Mouse (Mus musculus) mammary gland, adult 2 months (tissue): ENCODE data around the gene Olfr1291-ps1. TPM values are rescaled to one million over a fixed set of nuclear protein-coding genes. Genes with fewer than 3 reads are reported as not detected.

Experiments used
- polyA plus RNA-seq: library from polyadenylated mRNA; depleted of rRNA; stranded (reverse); fragments of >200 nt; gene quantifications from 2 replicates; pipeline ENCODE4 v1.2.3, GENCODE M21; 2012; ENCODE audit warnings: low replicate concordance; rRNA removed

Gene Olfr1291-ps1
- polyA plus RNA-seq: not detected in 2 replicates

DNA sequence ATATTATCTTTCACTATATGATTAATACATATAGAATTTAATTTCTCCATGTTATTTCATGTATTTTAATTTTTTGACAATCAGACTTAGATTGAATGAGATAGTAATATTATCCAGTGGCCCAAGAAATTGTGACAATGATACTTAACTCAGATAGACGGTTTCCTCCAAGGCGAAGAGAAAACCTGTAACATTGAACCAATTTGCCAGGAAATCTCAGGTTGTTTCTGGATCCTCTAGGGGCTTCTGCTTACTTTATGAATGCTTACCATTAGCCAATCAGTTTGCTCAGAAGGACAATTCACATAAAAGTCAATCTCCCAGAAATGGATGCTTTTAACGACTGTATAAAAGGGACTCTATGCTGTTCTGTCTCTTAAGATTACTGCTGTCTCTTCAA, at the start of gene Olfr1291-ps1:
Olfr1291-ps1 (plus strand) TSS at position 301 of the 400 bp plus-strand sequence.

DNA sequence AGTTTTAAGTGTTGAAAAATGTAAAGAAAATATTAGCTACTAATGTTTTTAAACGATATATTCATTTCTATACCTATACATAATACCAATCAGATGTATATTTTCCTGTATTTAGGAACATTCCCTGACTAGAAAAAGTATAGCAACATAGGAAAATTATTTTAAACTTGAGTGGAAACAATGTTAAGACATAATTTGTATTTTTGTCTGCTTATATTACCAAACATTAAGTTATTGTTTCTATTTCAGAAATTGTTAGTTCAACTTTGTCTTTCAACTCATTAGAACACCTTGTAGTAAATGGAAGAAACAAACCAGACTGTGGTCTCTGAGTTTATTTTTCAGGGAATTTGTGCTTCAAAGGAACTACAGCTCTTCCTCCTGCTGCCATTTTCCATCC, 48.1 kb upstream of the Olfr1291-ps1 start, which contains the start of gene Olfr1287:
Olfr1287 (plus strand) TSS at position 301 of the 400 bp plus-strand sequence.

DNA sequence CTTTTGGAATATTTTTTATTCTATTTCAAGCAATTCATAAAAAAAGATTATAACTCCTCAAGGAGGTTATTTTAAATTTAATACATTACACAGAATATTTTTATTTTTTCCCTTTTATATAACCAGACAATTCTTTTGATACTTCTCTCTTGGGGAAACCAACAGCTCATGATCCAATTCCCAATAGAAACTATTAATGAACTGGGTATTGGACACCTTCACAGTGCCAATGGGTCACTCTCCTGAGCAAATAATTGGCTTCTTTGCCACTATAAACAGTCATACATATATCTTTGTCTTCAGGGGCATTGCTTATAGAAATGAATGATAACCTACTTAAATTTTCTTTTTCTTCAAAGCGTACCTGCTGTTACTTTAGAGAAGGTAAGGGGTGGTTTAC, 23.2 kb upstream of the Olfr1291-ps1 start, which contains the start of gene Olfr1288:
Olfr1288 (plus strand) TSS at position 301 of the 400 bp plus-strand sequence.

DNA sequence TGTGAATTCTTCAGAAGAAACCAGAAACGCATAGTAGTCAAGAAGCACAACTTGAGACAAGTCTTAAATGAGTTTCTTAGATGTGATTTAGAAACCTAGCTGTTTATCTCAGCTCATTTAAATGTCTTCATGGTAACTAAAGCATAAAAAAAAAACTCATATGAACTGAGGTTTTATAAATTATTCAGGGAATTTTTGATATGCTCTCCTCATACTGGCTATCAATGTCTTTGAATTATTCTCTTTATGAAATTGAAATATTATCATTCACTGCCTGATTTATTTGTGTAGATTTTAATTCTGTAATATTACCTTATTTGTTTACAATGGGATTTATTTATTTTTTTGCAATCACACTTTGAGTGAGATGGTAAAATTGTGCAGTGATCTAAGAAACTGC, 16.5 kb upstream of the Olfr1291-ps1 start, which contains the start of gene Olfr1289:
Olfr1289 (plus strand) TSS at position 301 of the 400 bp plus-strand sequence.

DNA sequence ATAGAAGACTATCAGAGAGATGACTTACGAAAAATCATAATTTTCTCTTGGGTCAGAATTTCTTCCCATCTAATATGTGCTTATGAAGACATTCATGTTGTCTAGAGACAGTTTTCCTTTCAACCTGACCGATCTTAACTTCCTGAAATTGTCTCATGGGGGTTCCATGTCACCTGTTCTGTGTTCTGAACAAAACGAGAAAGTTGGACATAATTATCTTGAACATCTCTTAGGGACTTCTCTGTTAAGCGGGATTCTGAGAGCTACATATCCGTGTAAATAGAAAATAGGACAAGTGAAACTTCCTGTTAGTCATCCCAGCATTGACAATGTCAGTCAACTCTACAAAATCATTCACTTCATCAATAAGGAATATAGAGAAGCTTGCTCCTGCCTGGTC, 3.3 kb upstream of the Olfr1291-ps1 start, which contains the start of gene Olfr1290:
Olfr1290 (minus strand) TSS at position 101 of the 400 bp plus-strand sequence.

DNA sequence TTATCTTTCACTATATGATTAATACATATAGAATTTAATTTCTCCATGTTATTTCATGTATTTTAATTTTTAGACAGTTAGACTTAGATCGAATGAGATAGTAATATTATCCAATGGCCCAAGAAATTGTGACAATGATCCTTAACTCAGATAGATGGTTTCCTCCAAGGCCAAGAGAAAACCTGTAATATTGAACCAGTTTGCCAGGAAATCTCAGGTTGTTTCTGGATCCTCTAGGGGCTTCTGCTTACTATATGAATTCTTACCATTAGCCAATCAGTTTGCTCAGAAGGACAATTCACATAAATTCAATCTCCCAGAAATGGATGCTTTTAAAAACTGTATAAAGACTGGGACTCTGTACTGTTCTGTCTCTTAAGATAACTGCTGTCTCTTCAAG, 27.9 kb downstream of the Olfr1291-ps1 start, which contains the start of gene Olfr1293-ps:
Olfr1293-ps (plus strand) TSS at position 301 of the 400 bp plus-strand sequence.

DNA sequence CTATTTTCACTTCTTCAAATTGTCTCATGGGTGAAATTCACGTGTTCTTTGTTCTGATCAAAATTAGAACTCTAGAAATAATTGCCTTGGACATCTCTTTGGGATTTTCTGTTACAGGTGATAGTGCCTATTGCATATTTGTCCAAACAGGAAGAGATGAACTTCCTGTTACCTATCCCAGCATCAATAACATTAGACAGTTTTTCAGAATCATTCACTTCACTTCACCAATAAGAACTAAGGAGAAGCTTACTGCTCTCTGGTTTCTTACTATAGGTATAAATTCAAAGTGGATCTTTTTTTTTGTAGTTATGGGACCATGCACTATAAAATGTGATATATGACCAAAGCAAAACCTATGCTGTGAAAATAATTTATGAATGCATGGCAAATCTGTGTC, 43.2 kb downstream of the Olfr1291-ps1 start, which contains the start of gene Olfr1294:
Olfr1294 (minus strand) TSS at position 101 of the 400 bp plus-strand sequence.

Other genes starting within 250 kb of the Olfr1291-ps1 start
- gene Olfr1276, start 242.7 kb upstream of the Olfr1291-ps1 start, polyA plus RNA-seq: not detected in 2 replicates
- not detected in 2 replicates for gene Olfr1277, start 223.1 kb upstream of the Olfr1291-ps1 start, polyA plus RNA-seq
- gene Olfr1278, start 207.0 kb upstream of the Olfr1291-ps1 start, polyA plus RNA-seq: not detected in 2 replicates
- not detected in 2 replicates for gene Olfr1279, start 196.5 kb upstream of the Olfr1291-ps1 start, polyA plus RNA-seq
- not detected in 2 replicates for gene Olfr1280, start 183.2 kb upstream of the Olfr1291-ps1 start, polyA plus RNA-seq
- not detected in 2 replicates for gene Olfr1281, start 170.7 kb upstream of the Olfr1291-ps1 start, polyA plus RNA-seq
- not detected in 2 replicates for gene Olfr1282, start 161.1 kb upstream of the Olfr1291-ps1 start, polyA plus RNA-seq
- gene Olfr1283, start 130.4 kb upstream of the Olfr1291-ps1 start, polyA plus RNA-seq: not detected in 2 replicates
- gene Olfr1284, start 121.7 kb upstream of the Olfr1291-ps1 start, polyA plus RNA-seq: not detected in 2 replicates
- gene Olfr1286, start 74.1 kb upstream of the Olfr1291-ps1 start, polyA plus RNA-seq: not detected in 2 replicates
- gene Olfr1287, start 48.0 kb upstream of the Olfr1291-ps1 start, polyA plus RNA-seq: not detected in 2 replicates
- not detected in 2 replicates for gene Olfr1288, start 23.1 kb upstream of the Olfr1291-ps1 start, polyA plus RNA-seq
- gene Olfr1289, start 16.4 kb upstream of the Olfr1291-ps1 start, polyA plus RNA-seq: not detected in 2 replicates
- gene Olfr1290, start 3.4 kb upstream of the Olfr1291-ps1 start, polyA plus RNA-seq: not detected in 2 replicates
- gene Olfr1293-ps, start 28.0 kb downstream of the Olfr1291-ps1 start, polyA plus RNA-seq: not detected in 2 replicates
- gene Olfr1294, start 43.1 kb downstream of the Olfr1291-ps1 start, polyA plus RNA-seq: not detected in 2 replicates
- gene Olfr1295, start 72.5 kb downstream of the Olfr1291-ps1 start, polyA plus RNA-seq: not detected in 2 replicates
- gene Olfr1297, start 129.3 kb downstream of the Olfr1291-ps1 start, polyA plus RNA-seq: not detected in 2 replicates
- not detected in 2 replicates for gene Olfr1298, start 152.0 kb downstream of the Olfr1291-ps1 start, polyA plus RNA-seq
- gene Olfr1299, start 164.2 kb downstream of the Olfr1291-ps1 start, polyA plus RNA-seq: not detected in 2 replicates